Mouse (Mus musculus) MEL (cell line): ENCODE results near the gene Auts2. TPM values are rescaled to one million over a fixed set of nuclear protein-coding genes. Genes with fewer than 3 reads are reported as not detected.

Experiments used
- DNase-seq: peaks from one replicate; pipeline ENCODE4 v3.0.0; 2011; ENCODE audit warnings: low read depth, low spot score
- H3K27ac ChIP-seq: 2 replicates; pipeline ENCODE4 v1.5.1; 2012; ENCODE audit warnings: low read depth, mild to moderate bottlenecking, control low read depth, low read length, moderate library complexity; ENCODE audit not compliant: control insufficient read depth
- H3K27me3 ChIP-seq, 2 experiments: fragments of 150-350 bp in 1 of 2; sonication (generic) in 1 of 2; 2 replicates each; pipeline ENCODE4 v1.6.1; 2012; ENCODE audit warnings: low read length in 2 of 2, mild to moderate bottlenecking in 2 of 2, improper control_type of control experiment in 1 of 2, moderate library complexity in 1 of 2; ENCODE audit not compliant: insufficient read depth in 2 of 2, control insufficient read depth in 1 of 2
- H3K36me3 ChIP-seq, 2 experiments: 2 replicates each; pipeline ENCODE4 v1.6.1; 2012 to 2014; ENCODE audit warnings: low read length in 2 of 2, improper control_type of control experiment in 1 of 2, inconsistent platforms in 1 of 2, mild to moderate bottlenecking in 1 of 2; ENCODE audit not compliant: insufficient read depth in 2 of 2, control insufficient read depth in 1 of 2
- H3K4me1 ChIP-seq, 2 experiments: fragments of 150-350 bp in 1 of 2; sonication (generic) in 1 of 2; 2 replicates each; pipeline ENCODE4 v1.6.1; 2012; ENCODE audit warnings: low read length in 2 of 2, improper control_type of control experiment in 1 of 2, mild to moderate bottlenecking in 1 of 2; ENCODE audit not compliant: insufficient read depth in 2 of 2, control insufficient read depth in 1 of 2
- H3K4me3 ChIP-seq, 2 experiments: fragments of 150-350 bp in 1 of 2; sonication (generic) in 1 of 2; 2 replicates each; pipeline ENCODE4 v1.5.1; 2012; ENCODE audit warnings: low read depth in 2 of 2, low read length in 2 of 2, mild to moderate bottlenecking in 2 of 2, moderate library complexity in 2 of 2, control low read depth in 1 of 2, improper control_type of control experiment in 1 of 2; ENCODE audit not compliant: control insufficient read depth in 1 of 2, insufficient read depth in 1 of 2
- H3K79me2 ChIP-seq: 2 replicates; pipeline ENCODE4 v1.6.1; 2012; ENCODE audit warnings: mild to moderate bottlenecking, low read length, moderate library complexity; ENCODE audit not compliant: control insufficient read depth, poor library complexity, insufficient read depth
- H3K9ac ChIP-seq: 2 replicates; pipeline ENCODE4 v1.6.1; 2012; ENCODE audit warnings: low read depth, mild to moderate bottlenecking, control low read depth, low read length, moderate library complexity; ENCODE audit not compliant: control insufficient read depth, poor library complexity, severe bottlenecking
- H3K9me3 ChIP-seq: fragments of 150-350 bp; sonication (generic); replicated peaks from 2 replicates; pipeline ENCODE4 v1.6.1; 2012; ENCODE audit warnings: mild to moderate bottlenecking, low read length, improper control_type of control experiment, moderate library complexity; ENCODE audit not compliant: insufficient read depth
- BHLHE40 ChIP-seq: IDR thresholded peaks from 2 replicates; pipeline ENCODE4 v1.6.1; 2012; ENCODE audit warnings: low read depth, mild to moderate bottlenecking, inconsistent platforms, low read length, improper control_type of control experiment, borderline replicate concordance
- CHD2 ChIP-seq: IDR thresholded peaks from 2 replicates; pipeline ENCODE4 v1.6.1; 2011; ENCODE audit warnings: low read length, improper control_type of control experiment
- CTCF ChIP-seq, 3 experiments: IDR thresholded peaks in 2 of 3; conservative IDR thresholded peaks in 1 of 3; 2 replicates each; pipeline ENCODE4 v1.5.1; 2011 to 2012; ENCODE audit warnings: low read length in 3 of 3, low read depth in 2 of 3, mild to moderate bottlenecking in 2 of 3, improper control_type of control experiment in 1 of 3, inconsistent platforms in 1 of 3, mixed read lengths in 1 of 3, moderate library complexity in 1 of 3; ENCODE audit not compliant: control insufficient read depth in 1 of 3, insufficient read depth in 1 of 3, poor library complexity in 1 of 3, severe bottlenecking in 1 of 3
- ELF1 ChIP-seq: IDR thresholded peaks from 2 replicates; pipeline ENCODE4 v1.6.1; 2014; ENCODE audit warnings: low read depth, mild to moderate bottlenecking, inconsistent platforms, low read length, improper control_type of control experiment, moderate library complexity
- ETS1 ChIP-seq: IDR thresholded peaks from 2 replicates; pipeline ENCODE4 v1.6.1; 2012; ENCODE audit warnings: low read depth, mild to moderate bottlenecking, inconsistent platforms, low read length, improper control_type of control experiment, moderate library complexity
- GABPA ChIP-seq: IDR thresholded peaks from 2 replicates; pipeline ENCODE4 v1.6.1; 2012; ENCODE audit warnings: low read depth, mild to moderate bottlenecking, inconsistent platforms, low read length, improper control_type of control experiment, moderate library complexity
- GATA1 ChIP-seq: IDR thresholded peaks from 2 replicates; pipeline ENCODE4 v1.6.1; 2011; ENCODE audit warnings: low read depth, low read length, improper control_type of control experiment
- KAT2A ChIP-seq: conservative IDR thresholded peaks from 2 replicates; pipeline ENCODE4 v1.6.1; 2012; ENCODE audit warnings: low read depth, low read length, improper control_type of control experiment, inconsistent platforms
- MAX ChIP-seq: IDR thresholded peaks from 2 replicates; pipeline ENCODE4 v1.6.1; 2011; ENCODE audit warnings: low read length, improper control_type of control experiment
- MAZ ChIP-seq: IDR thresholded peaks from 2 replicates; pipeline ENCODE4 v1.6.1; 2012; ENCODE audit warnings: low read depth, mild to moderate bottlenecking, inconsistent platforms, low read length, improper control_type of control experiment
- MEF2A ChIP-seq: IDR thresholded peaks from 2 replicates; pipeline ENCODE4 v1.6.1; 2014; ENCODE audit warnings: low read depth, mild to moderate bottlenecking, inconsistent platforms, low read length, improper control_type of control experiment; ENCODE audit not compliant: poor library complexity, insufficient replicate concordance, severe bottlenecking; ENCODE audit errors: extremely low read depth
- MXI1 ChIP-seq: IDR thresholded peaks from 2 replicates; pipeline ENCODE4 v1.6.1; 2011; ENCODE audit warnings: mild to moderate bottlenecking, low read depth, low read length, improper control_type of control experiment
- NRF1 ChIP-seq: IDR thresholded peaks from 2 replicates; pipeline ENCODE4 v1.6.1; 2014; ENCODE audit warnings: low read depth, mild to moderate bottlenecking, inconsistent platforms, low read length, improper control_type of control experiment, moderate library complexity; ENCODE audit not compliant: poor library complexity, insufficient read depth, severe bottlenecking
- POLR2AphosphoS2 ChIP-seq: IDR thresholded peaks from 2 replicates; pipeline ENCODE4 v1.6.1; 2011; ENCODE audit warnings: low read length, improper control_type of control experiment
- POLR2AphosphoS5 ChIP-seq: IDR thresholded peaks from 2 replicates; pipeline ENCODE4 v1.6.1; 2012; ENCODE audit warnings: low read depth, borderline replicate concordance, mild to moderate bottlenecking, inconsistent platforms, low read length, moderate library complexity, mixed read lengths
- RAD21 ChIP-seq: IDR thresholded peaks from 2 replicates; pipeline ENCODE4 v1.6.1; 2011; ENCODE audit warnings: mild to moderate bottlenecking, low read depth, low read length, improper control_type of control experiment
- SIN3A ChIP-seq: IDR thresholded peaks from 2 replicates; pipeline ENCODE4 v1.6.1; 2012; ENCODE audit warnings: low read length, improper control_type of control experiment, inconsistent platforms
- SMC3 ChIP-seq: IDR thresholded peaks from 2 replicates; pipeline ENCODE4 v1.6.1; 2011; ENCODE audit warnings: low read depth, low read length, improper control_type of control experiment
- TCF12 ChIP-seq: IDR thresholded peaks from 2 replicates; pipeline ENCODE4 v1.6.1; 2014; ENCODE audit warnings: low read depth, mild to moderate bottlenecking, inconsistent platforms, low read length, improper control_type of control experiment, moderate library complexity
- ZKSCAN1 ChIP-seq: IDR thresholded peaks from 2 replicates; pipeline ENCODE4 v1.6.1; 2012; ENCODE audit warnings: low read depth, mild to moderate bottlenecking, inconsistent platforms, low read length, improper control_type of control experiment, moderate library complexity
- ZMIZ1 ChIP-seq: IDR thresholded peaks from 2 replicates; pipeline ENCODE4 v1.6.1; 2012; ENCODE audit warnings: low read depth, mild to moderate bottlenecking, inconsistent platforms, low read length, improper control_type of control experiment, moderate library complexity
- ZNF384 ChIP-seq: IDR thresholded peaks from 2 replicates; pipeline ENCODE4 v1.6.1; 2012; ENCODE audit warnings: low read depth, mild to moderate bottlenecking, inconsistent platforms, low read length, improper control_type of control experiment
- polyA plus RNA-seq, 2 experiments: library from polyadenylated mRNA; stranded (reverse) in 1 of 2; unstranded in 1 of 2; fragments of >175 nt in 1 of 2; fragments of >200 nt in 1 of 2; gene quantifications; 2 replicates each; pipeline versions ENCODE4 v1.2.1 to v1.2.4; 2012; ENCODE audit warnings: low replicate concordance in 2 of 2, low read depth in 1 of 2; ENCODE audit not compliant: insufficient read length in 2 of 2, insufficient read depth in 1 of 2, missing spikeins in 1 of 2
- total RNA-seq: library from RNA; depleted of rRNA; stranded (reverse); fragments of 300-350 nt; gene quantifications from 2 replicates; pipeline ENCODE4 v1.2.3, GENCODE M21; 2012

The Auts2 gene
- total and polyA plus RNA-seq, 3 experiments, result not detected

GRCm38 (mm10) chr5:131647104-131647682 lies 896.0 kb downstream of the Auts2 start:
- Histone ChIP-seq H3K36me3 (no peaks in the 10 kb centered on the region), H3K27me3 (no peaks in the 10 kb centered on the region), H3K9ac (no peak overlapping the region), H3K4me3 (no peak overlapping the region), H3K9me3 (no peaks in the 10 kb centered on the region), H3K79me2 (no peaks in the 10 kb centered on the region), H3K4me1 (no peaks in the 10 kb centered on the region), H3K27ac (no peak overlapping the region)
- DNase-seq, result no peak
- TF ChIP-seq ZNF384, result no peak
- TF ChIP-seq SIN3A, result no peak
- TF ChIP-seq GABPA, result no peak
- no peak for TF ChIP-seq KAT2A
- TF ChIP-seq ZMIZ1, result no peak
- TF ChIP-seq ETS1, result no peak
- no peak for TF ChIP-seq POLR2AphosphoS5
- TF ChIP-seq MEF2A, result no peak
- TF ChIP-seq TCF12, result no peak
- TF ChIP-seq POLR2AphosphoS2, result no peak

- Histone ChIP-seq H3K27me3 (no peaks in the 10 kb centered on the region), H3K4me3 (no peak overlapping the region), H3K9me3 (no peaks in the 10 kb centered on the region), H3K79me2 (no peaks in the 10 kb centered on the region), H3K36me3 (no peaks in the 10 kb centered on the region), H3K27ac (no peak overlapping the region), H3K9ac (no peak overlapping the region), H3K4me1 (no peaks in the 10 kb centered on the region)
- no peak for DNase-seq
- no peak for TF ChIP-seq ETS1
- TF ChIP-seq GATA1, result no peak
- TF ChIP-seq SMC3, result no peak
- TF ChIP-seq GABPA, result no peak
- no peak for TF ChIP-seq MEF2A
- no peak for TF ChIP-seq TCF12
- TF ChIP-seq ELF1, result no peak
- no peak for TF ChIP-seq KAT2A
- TF ChIP-seq CTCF (IDR thresholded peaks at IDR 0.05 in 2 of 3, conservative IDR thresholded peaks at IDR 0.05 in 1 of 3; ENCODE audit: control insufficient read depth in 1 of 3, insufficient read depth in 1 of 3, low read depth in 2 of 3, low read length in 3 of 3, poor library complexity in 1 of 3, severe bottlenecking in 1 of 3), result no peak
- no peak for TF ChIP-seq CHD2
- no peak for TF ChIP-seq RAD21
- no peak for TF ChIP-seq MAX
- no peak for TF ChIP-seq BHLHE40
- TF ChIP-seq ZKSCAN1, result no peak
- TF ChIP-seq NRF1, result no peak
- no peak for TF ChIP-seq MXI1
- no peak for TF ChIP-seq MAZ
- TF ChIP-seq ZMIZ1, result no peak
Observed at GRCm38 (mm10) chr5:131646192-131646775, 896.9 kb downstream of the Auts2 start.
